Mouse (Mus musculus) MEL (cell line): ENCODE data around the gene Cfap161. TPM values are rescaled to one million over a fixed set of nuclear protein-coding genes. Genes with fewer than 3 reads are reported as not detected.

Source experiments
- DNase-seq: peaks from one replicate; pipeline ENCODE4 v3.0.0; 2011; ENCODE audit warnings: low read depth, low spot score
- H3K27ac ChIP-seq: 2 replicates; pipeline ENCODE4 v1.5.1; 2012; ENCODE audit warnings: low read depth, mild to moderate bottlenecking, control low read depth, low read length, moderate library complexity; ENCODE audit not compliant: control insufficient read depth
- H3K27me3 ChIP-seq, 2 experiments: fragments of 150-350 bp in 1 of 2; sonication (generic) in 1 of 2; 2 replicates each; pipeline ENCODE4 v1.6.1; 2012; ENCODE audit warnings: low read length in 2 of 2, mild to moderate bottlenecking in 2 of 2, improper control_type of control experiment in 1 of 2, moderate library complexity in 1 of 2; ENCODE audit not compliant: insufficient read depth in 2 of 2, control insufficient read depth in 1 of 2
- H3K36me3 ChIP-seq, 2 experiments: 2 replicates each; pipeline ENCODE4 v1.6.1; 2012 to 2014; ENCODE audit warnings: low read length in 2 of 2, improper control_type of control experiment in 1 of 2, inconsistent platforms in 1 of 2, mild to moderate bottlenecking in 1 of 2; ENCODE audit not compliant: insufficient read depth in 2 of 2, control insufficient read depth in 1 of 2
- H3K4me1 ChIP-seq, 2 experiments: fragments of 150-350 bp in 1 of 2; sonication (generic) in 1 of 2; 2 replicates each; pipeline ENCODE4 v1.6.1; 2012; ENCODE audit warnings: low read length in 2 of 2, improper control_type of control experiment in 1 of 2, mild to moderate bottlenecking in 1 of 2; ENCODE audit not compliant: insufficient read depth in 2 of 2, control insufficient read depth in 1 of 2
- H3K4me3 ChIP-seq, 2 experiments: fragments of 150-350 bp in 1 of 2; sonication (generic) in 1 of 2; 2 replicates each; pipeline ENCODE4 v1.5.1; 2012; ENCODE audit warnings: low read depth in 2 of 2, low read length in 2 of 2, mild to moderate bottlenecking in 2 of 2, moderate library complexity in 2 of 2, control low read depth in 1 of 2, improper control_type of control experiment in 1 of 2; ENCODE audit not compliant: control insufficient read depth in 1 of 2, insufficient read depth in 1 of 2
- H3K79me2 ChIP-seq: 2 replicates; pipeline ENCODE4 v1.6.1; 2012; ENCODE audit warnings: mild to moderate bottlenecking, low read length, moderate library complexity; ENCODE audit not compliant: control insufficient read depth, poor library complexity, insufficient read depth
- H3K9ac ChIP-seq: 2 replicates; pipeline ENCODE4 v1.6.1; 2012; ENCODE audit warnings: low read depth, mild to moderate bottlenecking, control low read depth, low read length, moderate library complexity; ENCODE audit not compliant: control insufficient read depth, poor library complexity, severe bottlenecking
- H3K9me3 ChIP-seq: fragments of 150-350 bp; sonication (generic); replicated peaks from 2 replicates; pipeline ENCODE4 v1.6.1; 2012; ENCODE audit warnings: mild to moderate bottlenecking, low read length, improper control_type of control experiment, moderate library complexity; ENCODE audit not compliant: insufficient read depth
- CHD1 ChIP-seq: IDR thresholded peaks from 2 replicates; pipeline ENCODE4 v1.6.1; 2012; ENCODE audit warnings: low read depth, mild to moderate bottlenecking, inconsistent platforms, low read length, improper control_type of control experiment
- ELF1 ChIP-seq: IDR thresholded peaks from 2 replicates; pipeline ENCODE4 v1.6.1; 2014; ENCODE audit warnings: low read depth, mild to moderate bottlenecking, inconsistent platforms, low read length, improper control_type of control experiment, moderate library complexity
- EP300 ChIP-seq, 2 experiments: IDR thresholded peaks; 2 replicates each; pipeline ENCODE4 v1.6.1; 2011; ENCODE audit warnings: improper control_type of control experiment in 2 of 2, low read length in 2 of 2, low read depth in 1 of 2, mild to moderate bottlenecking in 1 of 2
- ETS1 ChIP-seq: IDR thresholded peaks from 2 replicates; pipeline ENCODE4 v1.6.1; 2012; ENCODE audit warnings: low read depth, mild to moderate bottlenecking, inconsistent platforms, low read length, improper control_type of control experiment, moderate library complexity
- GABPA ChIP-seq: IDR thresholded peaks from 2 replicates; pipeline ENCODE4 v1.6.1; 2012; ENCODE audit warnings: low read depth, mild to moderate bottlenecking, inconsistent platforms, low read length, improper control_type of control experiment, moderate library complexity
- HCFC1 ChIP-seq: IDR thresholded peaks from 2 replicates; pipeline ENCODE4 v1.6.1; 2012; ENCODE audit warnings: low read depth, mild to moderate bottlenecking, inconsistent platforms, low read length, improper control_type of control experiment, moderate library complexity
- JUND ChIP-seq: IDR thresholded peaks from 2 replicates; pipeline ENCODE4 v1.6.1; 2011; ENCODE audit warnings: low read depth, mild to moderate bottlenecking, improper control_type of control experiment, low read length
- MAFK ChIP-seq: IDR thresholded peaks from 2 replicates; pipeline ENCODE4 v1.6.1; 2011; ENCODE audit warnings: low read depth, mild to moderate bottlenecking, low read length, improper control_type of control experiment, borderline replicate concordance
- MAX ChIP-seq: IDR thresholded peaks from 2 replicates; pipeline ENCODE4 v1.6.1; 2011; ENCODE audit warnings: low read length, improper control_type of control experiment
- MEF2A ChIP-seq: IDR thresholded peaks from 2 replicates; pipeline ENCODE4 v1.6.1; 2014; ENCODE audit warnings: low read depth, mild to moderate bottlenecking, inconsistent platforms, low read length, improper control_type of control experiment; ENCODE audit not compliant: poor library complexity, insufficient replicate concordance, severe bottlenecking; ENCODE audit errors: extremely low read depth
- NRF1 ChIP-seq: IDR thresholded peaks from 2 replicates; pipeline ENCODE4 v1.6.1; 2014; ENCODE audit warnings: low read depth, mild to moderate bottlenecking, inconsistent platforms, low read length, improper control_type of control experiment, moderate library complexity; ENCODE audit not compliant: poor library complexity, insufficient read depth, severe bottlenecking
- POLR2AphosphoS2 ChIP-seq: IDR thresholded peaks from 2 replicates; pipeline ENCODE4 v1.6.1; 2011; ENCODE audit warnings: low read length, improper control_type of control experiment
- SIN3A ChIP-seq: IDR thresholded peaks from 2 replicates; pipeline ENCODE4 v1.6.1; 2012; ENCODE audit warnings: low read length, improper control_type of control experiment, inconsistent platforms
- SMC3 ChIP-seq: IDR thresholded peaks from 2 replicates; pipeline ENCODE4 v1.6.1; 2011; ENCODE audit warnings: low read depth, low read length, improper control_type of control experiment
- TAL1 ChIP-seq: IDR thresholded peaks from 2 replicates; pipeline ENCODE4 v1.6.1; 2012; ENCODE audit warnings: mild to moderate bottlenecking, inconsistent platforms, low read length, moderate library complexity, mixed read lengths
- TCF12 ChIP-seq: IDR thresholded peaks from 2 replicates; pipeline ENCODE4 v1.6.1; 2014; ENCODE audit warnings: low read depth, mild to moderate bottlenecking, inconsistent platforms, low read length, improper control_type of control experiment, moderate library complexity
- UBTF ChIP-seq: IDR thresholded peaks from 2 replicates; pipeline ENCODE4 v1.6.1; 2012; ENCODE audit warnings: low read depth, mild to moderate bottlenecking, inconsistent platforms, low read length, improper control_type of control experiment, moderate library complexity, borderline replicate concordance; ENCODE audit not compliant: insufficient read depth
- USF1 ChIP-seq: IDR thresholded peaks from 2 replicates; pipeline ENCODE4 v1.6.1; 2014; ENCODE audit warnings: low read depth, mild to moderate bottlenecking, inconsistent platforms, low read length, improper control_type of control experiment, moderate library complexity
- ZC3H11A ChIP-seq: IDR thresholded peaks from 2 replicates; pipeline ENCODE4 v1.6.1; 2012; ENCODE audit warnings: low read depth, mild to moderate bottlenecking, inconsistent platforms, low read length, improper control_type of control experiment
- ZKSCAN1 ChIP-seq: IDR thresholded peaks from 2 replicates; pipeline ENCODE4 v1.6.1; 2012; ENCODE audit warnings: low read depth, mild to moderate bottlenecking, inconsistent platforms, low read length, improper control_type of control experiment, moderate library complexity
- polyA plus RNA-seq, 2 experiments: library from polyadenylated mRNA; stranded (reverse) in 1 of 2; unstranded in 1 of 2; fragments of >175 nt in 1 of 2; fragments of >200 nt in 1 of 2; gene quantifications; 2 replicates each; pipeline versions ENCODE4 v1.2.1 to v1.2.4; 2012; ENCODE audit warnings: low replicate concordance in 2 of 2, low read depth in 1 of 2; ENCODE audit not compliant: insufficient read length in 2 of 2, insufficient read depth in 1 of 2, missing spikeins in 1 of 2
- total RNA-seq: library from RNA; depleted of rRNA; stranded (reverse); fragments of 300-350 nt; gene quantifications from 2 replicates; pipeline ENCODE4 v1.2.3, GENCODE M21; 2012

The Cfap161 gene
- total and polyA plus RNA-seq, 3 experiments = not detected

- Histone ChIP-seq H3K4me3 (no peak overlapping the region), H3K9me3 (no peaks in the 10 kb centered on the region), H3K27me3 (no peaks in the 10 kb centered on the region), H3K36me3 (no peaks in the 10 kb centered on the region), H3K79me2 (no peaks in the 10 kb centered on the region), H3K9ac (no peak overlapping the region), H3K27ac (no peak overlapping the region), H3K4me1 (no peaks in the 10 kb centered on the region)
- TF ChIP-seq JUND (no peak), TCF12 (no peak), MAFK (no peak), ZKSCAN1 (no peak), TAL1 (no peak), ZC3H11A (no peak), HCFC1 (no peak), SIN3A (no peak), MEF2A (no peak), USF1 (no peak), MAX (no peak), ETS1 (no peak), SMC3 (no peak), ELF1 (no peak), EP300 (IDR thresholded peaks at IDR 0.05; ENCODE audit: low read depth in 1 of 2, low read length in 2 of 2) (no peak), NRF1 (no peak), GABPA (no peak), CHD1 (no peak), UBTF (no peak)
- DNase-seq = no peak
These were observed 3.3 kb upstream of the Cfap161 start for GRCm38 (mm10) chr7:83798004-83798403.

GRCm38 (mm10) chr7:83796177-83796576 lies 1.5 kb upstream of the Cfap161 start:
- no peak overlapping the region for H3K9ac ChIP-seq
- no peaks in the 10 kb centered on the region for H3K79me2 ChIP-seq
- no peak overlapping the region for H3K27ac ChIP-seq
- H3K9me3 ChIP-seq = no peaks in the 10 kb centered on the region
- no peak overlapping the region for H3K4me3 ChIP-seq
- no peak for DNase-seq
- TF ChIP-seq GABPA = no peak
- no peak for TF ChIP-seq HCFC1
- TF ChIP-seq POLR2AphosphoS2 = no peak
- no peaks in the 10 kb centered on the region for H3K4me1 ChIP-seq
- no peaks in the 10 kb centered on the region for H3K36me3 ChIP-seq
- no peaks in the 10 kb centered on the region for H3K27me3 ChIP-seq
